Mouse (Mus musculus) thymus, postnatal 14 days (tissue): ENCODE data around the gene Ncor2.

Source experiments
- DNase-seq: peaks from one replicate; pipeline ENCODE4 v3.0.0; 2021

The Ncor2 gene

GRCm38 (mm10) chr5:125083674-125084073 is 95.3 kb downstream of the Ncor2 start:
- DNase-seq, result no peak

DNA sequence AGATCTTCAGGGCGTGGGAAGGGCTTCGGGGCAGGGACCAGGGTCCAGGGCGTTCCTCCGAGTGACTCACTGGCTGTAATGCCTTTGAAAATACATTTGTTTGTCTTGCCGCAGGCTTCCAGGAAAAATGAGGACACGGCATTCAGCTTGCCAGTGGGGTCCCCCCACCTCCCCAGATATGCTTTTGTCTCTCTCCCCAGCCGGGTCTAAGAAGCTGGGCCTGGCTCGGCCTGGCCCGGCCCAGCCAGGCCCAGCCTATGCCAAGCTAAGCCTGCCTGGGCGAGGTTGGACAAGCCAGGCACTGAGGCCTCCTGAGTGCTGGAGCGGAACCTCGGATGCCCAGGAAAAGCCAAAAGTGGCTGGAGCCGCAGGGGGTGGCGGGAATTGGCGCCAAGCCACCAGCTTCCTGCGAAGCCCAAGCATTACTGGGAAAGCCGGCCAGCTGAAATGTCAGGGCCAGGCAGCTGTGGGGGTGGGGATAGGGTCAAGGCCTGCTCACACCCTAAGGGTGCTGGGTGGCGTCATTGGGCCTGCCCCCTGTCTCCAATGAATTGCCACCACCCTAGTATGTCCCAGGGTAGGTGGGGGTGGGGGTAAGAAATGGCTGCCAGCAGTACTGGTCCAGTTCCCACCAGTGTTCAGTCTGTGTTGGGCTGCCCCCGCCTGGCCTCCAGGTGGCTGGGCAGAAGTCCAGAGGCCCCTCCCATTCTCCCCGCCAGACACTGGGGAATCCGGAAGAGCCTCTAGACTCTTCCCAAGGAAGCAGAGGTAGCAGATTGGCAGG is 97.5 kb downstream of the Ncor2 start:
- no peak for DNase-seq

GRCm38 (mm10) chr5:125080787-125081317 is 98.2 kb downstream of the Ncor2 start:
- DNase-seq, result no peak

- DNase-seq, result no peak
These were observed 98.7 kb downstream of the Ncor2 start for GRCm38 (mm10) chr5:125080352-125080751.

- no peak for DNase-seq
These were observed 100.8 kb downstream of the Ncor2 start for GRCm38 (mm10) chr5:125078220-125078619.

- DNase-seq, result no peak
These were observed 102.8 kb downstream of the Ncor2 start for GRCm38 (mm10) chr5:125076183-125076582.

GRCm38 (mm10) chr5:125074571-125075171 is 104.3 kb downstream of the Ncor2 start:
- DNase-seq, result no peak

- DNase-seq, result no peak
These were observed 105.1 kb downstream of the Ncor2 start for GRCm38 (mm10) chr5:125073896-125074295.

DNA sequence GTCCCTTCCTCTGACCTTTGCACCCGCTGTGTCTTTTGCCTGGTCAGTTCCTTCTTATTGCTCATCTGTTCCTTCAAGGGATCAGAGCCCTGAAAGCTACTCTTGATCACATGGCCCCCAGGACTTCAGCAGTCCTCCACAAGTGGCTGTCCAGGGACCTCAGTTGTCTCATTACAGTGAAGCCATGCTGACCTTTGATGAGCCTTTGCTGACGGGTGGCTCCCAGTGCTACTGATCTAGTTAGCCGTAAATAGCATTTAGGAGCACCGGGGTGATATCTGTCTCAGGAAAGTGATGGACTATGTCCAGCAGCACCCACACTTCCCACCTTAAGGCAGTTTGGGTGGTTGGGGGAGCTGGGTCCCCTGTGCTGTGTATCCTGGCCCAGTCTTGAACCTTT is 105.7 kb downstream of the Ncor2 start:
- no peak for DNase-seq

DNA sequence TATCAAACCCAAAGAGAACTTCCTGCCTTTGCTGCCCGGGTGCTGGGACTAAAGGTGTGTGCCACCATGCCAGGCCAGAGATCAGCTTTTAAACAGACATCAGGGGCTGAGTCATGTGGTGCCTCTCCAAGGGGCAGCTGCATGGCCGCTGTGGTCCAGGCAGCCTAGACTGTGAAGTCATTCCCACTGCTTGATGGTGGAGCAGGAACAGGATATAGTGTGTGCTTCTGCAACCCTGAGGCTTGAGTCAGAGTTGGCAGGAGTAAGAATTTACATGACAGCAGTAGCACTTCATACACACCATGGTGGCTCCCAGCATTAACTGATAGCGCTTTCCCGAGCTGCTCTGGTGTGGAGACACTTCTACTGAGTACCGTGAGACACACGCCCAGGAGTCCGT is 106.6 kb downstream of the Ncor2 start:
- DNase-seq, result no peak

DNA sequence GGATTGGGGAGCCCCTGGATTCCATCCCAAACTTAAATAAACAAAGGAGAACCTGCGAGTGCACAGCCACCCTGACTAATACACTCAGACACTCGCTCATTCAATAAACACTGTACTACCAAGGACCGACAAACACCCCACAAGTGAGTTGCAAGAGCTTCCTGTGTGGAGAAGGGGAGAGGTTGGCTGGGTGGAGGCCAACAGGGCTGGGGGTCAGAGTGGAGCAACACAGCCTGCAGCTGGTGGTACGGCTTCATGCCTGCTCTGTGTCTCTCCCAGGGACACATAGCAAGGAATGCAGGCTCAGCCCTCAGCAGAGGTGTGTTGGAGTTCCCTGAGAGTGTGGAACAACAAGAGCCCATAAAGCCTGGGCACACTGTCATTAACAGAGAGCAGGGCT is 107.1 kb downstream of the Ncor2 start:
- DNase-seq, result no peak

DNA sequence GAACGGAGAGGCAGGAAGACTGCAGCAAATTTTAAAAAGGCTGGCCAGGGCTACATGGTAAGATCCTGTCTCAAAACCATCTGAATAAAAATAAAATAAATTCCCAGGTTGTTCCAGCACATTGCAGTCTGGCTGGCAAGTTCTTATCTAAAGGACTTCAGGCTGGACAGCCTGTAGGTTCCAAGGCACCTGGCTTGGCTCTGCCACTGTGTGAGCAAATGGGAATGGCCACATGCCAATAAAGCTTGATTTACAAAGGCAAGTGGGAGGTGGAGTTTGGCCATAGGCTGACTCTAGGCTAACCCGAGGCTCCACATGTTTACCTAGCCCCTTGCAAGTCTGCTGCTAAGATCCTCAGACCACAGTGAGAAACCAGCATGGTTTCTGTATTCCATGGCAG is 108.6 kb downstream of the Ncor2 start:
- DNase-seq, result no peak

- DNase-seq, result no peak
These were observed 109.1 kb downstream of the Ncor2 start for GRCm38 (mm10) chr5:125069916-125070315.

GRCm38 (mm10) chr5:125069426-125069825 is 109.6 kb downstream of the Ncor2 start:
- no peak for DNase-seq

DNA sequence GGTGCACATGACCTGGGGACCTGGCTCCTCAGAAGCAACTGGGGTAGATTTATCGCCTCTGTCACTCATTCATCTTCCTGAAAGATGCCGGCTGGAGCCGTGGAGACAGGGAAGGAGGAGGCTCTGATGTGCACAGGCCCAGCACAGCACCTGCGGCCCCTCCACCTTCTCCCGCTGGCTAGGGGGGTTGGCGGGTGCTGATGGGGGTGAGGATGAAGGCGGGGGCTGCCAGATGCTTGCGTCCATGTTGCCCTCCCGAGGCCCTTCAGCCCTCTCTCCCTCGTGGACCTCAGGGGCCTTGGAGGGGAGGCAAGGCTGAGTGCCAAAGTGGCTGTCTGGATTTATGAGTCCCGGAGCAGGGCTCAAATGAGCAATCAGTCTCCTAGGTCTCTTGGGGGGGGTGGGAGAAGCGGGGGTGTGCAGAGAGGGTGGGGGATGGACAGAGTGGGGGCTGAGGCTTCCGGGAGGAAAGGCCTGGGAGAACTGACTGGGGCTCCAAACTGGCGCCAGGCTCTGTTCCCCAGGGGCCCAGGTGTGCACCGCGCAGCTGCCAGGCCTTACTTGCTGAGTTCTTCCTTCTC is 110.6 kb downstream of the Ncor2 start:
- DNase-seq, result no peak

DNA sequence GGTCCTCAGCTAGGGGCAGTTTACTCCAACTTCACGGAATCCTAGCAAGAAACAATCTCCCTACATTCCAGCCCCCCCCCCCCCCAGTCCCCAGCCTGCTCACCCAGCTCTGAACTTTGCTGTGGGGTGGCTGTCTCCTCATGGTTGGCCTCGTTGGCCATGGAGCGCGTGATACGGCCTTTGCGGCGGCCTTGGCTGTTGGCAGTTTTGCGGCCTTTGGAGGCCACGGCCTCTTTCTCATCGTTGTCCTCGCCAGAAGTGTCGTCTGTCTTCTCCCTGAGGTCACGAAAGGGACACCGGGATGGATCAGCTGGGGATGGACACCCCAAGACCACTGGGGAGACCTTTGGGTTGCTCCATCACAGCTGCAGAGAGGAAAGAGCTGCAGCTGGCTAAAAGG is 111.3 kb downstream of the Ncor2 start:
- no peak for DNase-seq

GRCm38 (mm10) chr5:125066479-125067471 is 112.2 kb downstream of the Ncor2 start:
- DNase-seq, result peak; percentile 85

DNA sequence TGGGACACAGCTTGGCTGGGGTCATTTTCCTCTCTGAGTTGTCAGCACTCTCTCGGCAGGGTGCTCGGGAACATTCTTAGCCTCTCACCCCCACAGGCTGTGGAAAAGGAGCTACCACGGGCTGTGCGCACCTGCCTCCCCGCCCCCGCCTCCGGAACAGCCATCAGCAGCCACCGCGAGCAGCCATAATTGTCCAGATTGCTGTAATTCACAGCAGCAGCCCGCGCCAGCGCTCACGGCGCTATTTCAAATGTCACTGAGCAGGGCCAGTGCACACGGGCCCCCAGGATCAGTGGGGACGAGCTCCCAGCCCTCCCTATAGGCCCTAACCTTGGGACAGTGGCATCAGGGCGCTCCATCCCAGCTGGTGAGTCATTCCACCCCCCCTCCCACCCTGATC is 116.0 kb downstream of the Ncor2 start:
- DNase-seq, result no peak

- DNase-seq, result peak; percentile 60
These were observed 120.8 kb downstream of the Ncor2 start for GRCm38 (mm10) chr5:125058267-125058668.

- DNase-seq, result peak; percentile 47
These were observed 121.3 kb downstream of the Ncor2 start for GRCm38 (mm10) chr5:125057555-125058266.

DNA sequence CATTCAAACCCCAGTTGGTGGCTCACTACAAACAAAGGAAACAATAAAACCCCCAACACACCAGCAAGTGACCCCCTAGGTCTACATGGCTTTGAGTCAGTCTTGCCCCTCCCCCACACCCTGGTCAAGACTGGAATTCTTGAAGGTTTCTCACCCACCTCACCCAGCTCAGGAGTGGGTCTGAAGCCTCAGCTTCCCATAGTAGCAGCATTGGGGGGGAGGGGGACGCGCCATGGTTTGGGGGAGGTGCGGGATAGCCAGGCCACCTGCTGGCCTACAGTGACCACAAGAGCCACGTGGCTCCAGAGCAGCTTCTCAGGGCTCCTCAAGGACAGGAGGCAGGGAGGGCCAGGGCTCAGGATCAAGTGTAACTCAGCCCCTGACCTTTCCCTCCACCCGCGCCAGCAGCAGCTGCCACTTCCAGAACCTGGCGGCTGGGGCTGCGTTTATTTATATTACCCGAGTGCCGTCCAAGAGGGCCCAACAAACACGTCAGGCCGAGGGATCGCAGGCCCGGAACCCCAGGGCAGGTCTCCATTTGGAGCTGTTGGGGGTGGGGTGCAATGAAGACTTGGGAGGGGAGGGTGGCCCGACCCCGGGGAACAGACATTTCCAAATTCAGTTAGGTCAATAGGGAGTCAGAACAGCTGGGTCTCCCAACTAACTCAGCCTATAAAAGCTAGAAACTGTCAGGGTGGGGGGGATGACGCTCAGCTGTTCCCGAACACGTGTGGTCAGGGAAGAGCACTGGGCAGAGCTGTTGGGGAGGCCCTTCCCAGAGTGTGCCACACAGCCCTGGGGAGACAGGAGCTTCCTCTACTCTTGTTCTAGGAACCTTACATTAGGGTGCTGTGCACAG is 122.1 kb downstream of the Ncor2 start:
- peak; percentile 27 for DNase-seq
